Mouse (Mus musculus) urinary bladder, postnatal 4 days (tissue): Measurements from ENCODE around the gene Vmn1r176.
"Not testable (repeated sequence)": the region's sequence is repeated elsewhere in the genome, so short reads cannot be mapped to it uniquely, and the experiment has no call there.

Experiments used
- DNase-seq, 2 experiments: peaks; one replicate each; pipeline ENCODE4 v3.0.0; 2021 to 2022; ENCODE audit warnings: low spot score in 2 of 2

Gene Vmn1r176

GRCm38 (mm10) chr7:23837272-23837671, at the start of gene Vmn1r176:
Gene Vmn1r176, minus strand, starts transcription at chr7:23837372.
- not testable (repeated sequence) for DNase-seq

DNA sequence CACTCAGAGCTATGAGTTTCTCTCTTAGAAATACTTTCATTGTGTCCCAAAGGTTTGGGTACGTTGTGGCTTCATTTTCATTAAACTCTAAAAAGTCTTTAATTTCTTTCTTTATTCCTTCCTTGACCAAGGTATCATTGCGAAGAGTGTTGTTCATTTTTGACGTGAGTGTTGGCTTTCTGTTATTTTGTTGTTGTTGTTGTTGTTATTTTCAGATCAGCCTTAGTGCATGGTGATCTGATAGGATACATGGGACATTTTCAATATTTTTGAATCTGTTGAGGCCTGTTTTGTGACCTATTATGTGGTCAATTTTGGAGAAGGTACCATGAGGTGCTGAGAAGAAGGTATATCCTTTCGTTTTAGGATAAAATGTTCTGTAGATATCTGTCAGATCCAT, 39.7 kb upstream of the Vmn1r176 start:
- DNase-seq: not testable (repeated sequence)

DNA sequence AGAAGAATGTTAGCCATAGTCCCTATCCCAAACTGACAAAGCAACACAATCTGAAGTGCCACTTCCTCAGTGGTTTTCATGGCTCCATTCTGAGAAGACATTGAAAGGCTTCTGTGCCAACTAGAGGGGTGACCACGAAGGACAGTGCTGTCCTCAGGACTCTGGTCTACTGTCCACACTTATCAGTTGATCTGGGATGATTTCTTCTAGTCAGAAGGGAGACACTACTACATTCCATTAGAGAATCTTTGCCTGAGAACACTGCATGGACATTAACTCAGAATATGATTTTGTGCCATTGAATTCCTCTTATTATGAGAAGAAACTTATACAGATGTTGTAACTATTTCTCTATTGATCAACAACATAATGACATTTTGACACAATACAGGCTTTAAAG, 29.2 kb upstream of the Vmn1r176 start, which contains the start of gene Vmn1r177:
Vmn1r177 (minus strand) TSS at position 101 of the 400 bp plus-strand sequence.
- DNase-seq: not testable (repeated sequence)

- not testable (repeated sequence) for DNase-seq
Measured at GRCm38 (mm10) chr7:23810543-23810942, 26.6 kb downstream of the Vmn1r176 start, which contains the start of gene Vmn1r175. Gene Vmn1r175, minus strand, starts transcription at chr7:23810643.

DNA sequence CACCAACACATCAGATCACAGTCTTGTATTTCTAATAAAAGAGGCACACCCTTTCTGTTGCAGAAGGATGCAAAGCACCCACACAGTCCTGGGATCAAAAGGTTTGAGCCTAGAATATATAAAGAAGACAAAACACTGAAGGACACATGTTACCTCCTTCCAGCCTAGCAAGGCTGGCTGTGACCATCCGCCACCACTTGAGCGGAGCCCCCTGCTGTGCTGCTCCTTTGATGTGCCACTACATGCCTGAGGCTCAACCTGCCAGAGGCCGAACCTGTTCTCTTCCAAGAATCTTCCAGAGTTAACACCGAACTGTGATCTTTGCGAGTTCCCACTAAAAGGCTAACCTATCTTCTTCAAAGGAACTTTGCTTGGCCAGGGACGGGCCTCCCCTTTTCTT, 52.6 kb downstream of the Vmn1r176 start:
- no peak for DNase-seq
